Mouse (Mus musculus) neural tube, embryonic 13.5 days (tissue): ENCODE data around the gene Helb. TPM values are rescaled to one million over a fixed set of nuclear protein-coding genes. Genes with fewer than 3 reads are reported as not detected.
"Not testable (repeated sequence)": the region's sequence is repeated elsewhere in the genome, so short reads cannot be mapped to it uniquely, and the experiment has no call there.

ENCODE experiments used
- ATAC-seq: fragments of 200-750 bp; cut with Nextera tagmentation; 2 replicates; pipeline ENCODE4 v1.8.0; 2017; ENCODE audit warnings: low read depth, mild to moderate bottlenecking, moderate TSS enrichment, moderate library complexity
- H3K27ac ChIP-seq: fragments of 300-500 bp; sonication (generic); replicated peaks from 2 replicates; pipeline ENCODE4 v1.5.1; 2015; ENCODE audit warnings: moderate library complexity, mild to moderate bottlenecking, inconsistent platforms
- H3K27me3 ChIP-seq: fragments of 300-500 bp; sonication (generic); 2 replicates; pipeline ENCODE4 v1.6.1; 2015; ENCODE audit warnings: mild to moderate bottlenecking, inconsistent platforms
- H3K36me3 ChIP-seq: fragments of 300-500 bp; sonication (generic); 2 replicates; pipeline ENCODE4 v1.6.1; 2015; ENCODE audit warnings: mild to moderate bottlenecking, inconsistent platforms
- H3K4me1 ChIP-seq: fragments of 300-500 bp; sonication (generic); replicated peaks from 2 replicates; pipeline ENCODE4 v1.6.1; 2015; ENCODE audit warnings: inconsistent platforms
- H3K4me2 ChIP-seq: fragments of 300-500 bp; sonication (generic); 2 replicates; pipeline ENCODE4 v1.6.1; 2015; ENCODE audit warnings: inconsistent platforms, mild to moderate bottlenecking, moderate library complexity
- H3K4me3 ChIP-seq: fragments of 300-500 bp; sonication (generic); 2 replicates; pipeline ENCODE4 v1.5.1; 2015; ENCODE audit warnings: mild to moderate bottlenecking, inconsistent platforms
- H3K9ac ChIP-seq: fragments of 300-500 bp; sonication (generic); 2 replicates; pipeline ENCODE4 v1.6.1; 2015; ENCODE audit warnings: moderate library complexity, mild to moderate bottlenecking, inconsistent platforms
- H3K9me3 ChIP-seq: fragments of 300-500 bp; sonication (generic); 2 replicates; pipeline ENCODE4 v1.6.1; 2016; ENCODE audit warnings: inconsistent platforms
- WGBS: fragments of 180-500 bp; shearing (Covaris S2); methylation state at CpG from one replicate; pipeline ENCODE4 v1.1.7; 2015; 5-methylcytosine and 5-hydroxymethylcytosine counted together
- polyA plus RNA-seq: library from polyadenylated mRNA; unstranded; fragments of >200 nt; fragmentation: Nextera tagmentation; extraction: Ambion mirVana; gene quantifications from 2 replicates; pipeline ENCODE4 v1.2.1, GENCODE M21; 2015

Gene Helb
- polyA plus RNA-seq, 1 experiment from 2014 or later, result 3.8 TPM

GRCm38 (mm10) chr10:120124801-120125464 is 12.1 kb upstream of the Helb start:
- H3K4me3 ChIP-seq, result no peak overlapping the region
- WGBS, result 50% methylated on average over 7 of the region's 7 CpGs
- H3K27ac ChIP-seq, result no peak overlapping the region
- no peaks in the 10 kb centered on the region for H3K9me3 ChIP-seq
- H3K9ac ChIP-seq, result no peak overlapping the region
- no peak overlapping the region for H3K4me2 ChIP-seq
- H3K36me3 ChIP-seq, result no peaks in the 10 kb centered on the region
- no peaks in the 10 kb centered on the region for H3K27me3 ChIP-seq
- 0 out of 2 replicates have a peak, but pooled peaks cover 4% of the 10 kb centered on the region for H3K4me1 ChIP-seq
- no peak for ATAC-seq

GRCm38 (mm10) chr10:120123721-120124120 is 10.9 kb upstream of the Helb start:
- WGBS, result 89% methylated on average over 3 of the region's 3 CpGs
- H3K36me3 ChIP-seq, result no peaks in the 10 kb centered on the region
- 0 out of 2 replicates have a peak, but pooled peaks cover 2% of the 10 kb centered on the region for H3K4me1 ChIP-seq
- H3K4me2 ChIP-seq, result no peak overlapping the region
- H3K9me3 ChIP-seq, result no peaks in the 10 kb centered on the region
- H3K27me3 ChIP-seq, result no peaks in the 10 kb centered on the region
- no peak overlapping the region for H3K4me3 ChIP-seq
- no peak for ATAC-seq
- H3K27ac ChIP-seq, result no peak overlapping the region
- H3K9ac ChIP-seq, result no peak overlapping the region

DNA sequence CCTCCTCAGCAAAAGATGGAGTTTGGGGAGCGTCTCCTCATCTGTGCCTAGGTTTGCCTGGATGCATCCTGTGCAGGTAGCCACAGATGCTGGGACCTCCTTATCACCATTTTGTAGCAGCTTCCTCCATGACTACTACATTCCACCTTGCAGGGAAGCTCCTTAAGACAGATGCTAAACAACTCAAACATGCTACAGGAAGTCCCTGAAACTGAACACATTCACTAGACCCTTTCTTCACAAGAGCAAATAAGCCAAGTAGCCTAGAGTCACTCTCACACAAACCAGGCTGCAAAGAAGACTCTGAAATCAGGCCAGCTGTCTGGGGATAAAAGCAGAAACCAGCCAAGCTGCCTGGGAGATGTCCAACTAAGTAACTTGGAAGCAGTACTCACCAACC is 2.5 kb upstream of the Helb start:
- no peak overlapping the region for H3K9ac ChIP-seq
- peaks cover 11% of the 10 kb centered on the region for H3K4me1 ChIP-seq
- no peak overlapping the region for H3K27ac ChIP-seq
- no peaks in the 10 kb centered on the region for H3K9me3 ChIP-seq
- H3K36me3 ChIP-seq, result no peaks in the 10 kb centered on the region
- H3K4me3 ChIP-seq, result no peak overlapping the region
- 92% methylated on average over 1 of the region's 1 CpGs for WGBS
- H3K4me2 ChIP-seq, result no peak overlapping the region
- 0 out of 2 replicates have a peak, but pooled peaks cover 4% of the 10 kb centered on the region for H3K27me3 ChIP-seq
- ATAC-seq, result no peak

DNA sequence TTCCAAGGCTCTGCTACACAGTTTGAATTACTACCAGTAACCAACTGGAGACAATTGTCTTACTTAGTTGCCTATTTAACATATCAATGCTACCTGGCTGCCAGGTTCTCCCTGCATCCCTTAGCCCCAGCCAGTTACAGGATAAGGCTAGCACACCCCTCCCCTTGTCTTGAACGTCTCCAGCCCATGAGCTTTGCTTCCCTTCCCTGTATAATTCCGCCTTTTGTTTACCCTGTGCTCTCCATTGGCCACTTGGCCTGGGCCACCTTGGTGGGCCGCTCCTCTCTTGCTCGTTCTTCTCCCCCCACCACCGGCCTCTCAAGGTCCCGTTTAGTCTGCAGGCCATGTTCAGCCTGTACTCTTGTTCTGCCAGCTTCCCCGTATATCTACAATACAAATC is 1.7 kb upstream of the Helb start:
- ATAC-seq, result no peak
- H3K27ac ChIP-seq, result no peak overlapping the region
- WGBS, result 40% methylated on average over 7 of the region's 7 CpGs
- H3K9me3 ChIP-seq, result no peaks in the 10 kb centered on the region
- no peak overlapping the region for H3K4me2 ChIP-seq
- no peak overlapping the region for H3K4me3 ChIP-seq
- H3K27me3 ChIP-seq, result 0 out of 2 replicates have a peak, but pooled peaks cover 4% of the 10 kb centered on the region
- no peaks in the 10 kb centered on the region for H3K36me3 ChIP-seq
- peaks cover 11% of the 10 kb centered on the region for H3K4me1 ChIP-seq
- no peak overlapping the region for H3K9ac ChIP-seq

DNA sequence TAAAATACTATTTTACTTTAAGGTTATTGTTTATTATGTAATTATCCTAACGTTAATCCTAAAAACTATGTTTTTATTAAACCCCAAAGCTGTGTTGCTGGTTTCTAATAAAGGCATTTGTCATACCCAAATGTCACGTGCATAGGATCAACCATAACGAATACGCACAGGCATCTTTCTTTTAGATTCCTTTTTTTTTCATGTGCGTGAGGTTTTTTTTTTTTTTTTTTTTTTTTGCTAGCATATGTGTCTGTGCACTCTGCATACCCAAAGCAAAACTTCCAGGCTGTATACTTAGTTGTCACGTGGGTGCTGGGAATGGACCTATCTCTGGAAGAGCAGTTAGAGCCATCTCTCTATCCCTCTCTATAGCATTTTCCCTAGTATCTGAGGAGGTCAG is 1.2 kb upstream of the Helb start:
- Histone ChIP-seq H3K4me1 (peaks cover 11% of the 10 kb centered on the region), H3K36me3 (no peaks in the 10 kb centered on the region), H3K9ac (no peak overlapping the region), H3K27me3 (0 out of 2 replicates have a peak, but pooled peaks cover 4% of the 10 kb centered on the region), H3K4me3 (no peak overlapping the region), H3K4me2 (no peak overlapping the region), H3K27ac (no peak overlapping the region), H3K9me3 (no peaks in the 10 kb centered on the region)
- 72% methylated on average over 6 of the region's 6 CpGs for WGBS
- ATAC-seq, result no peak

DNA sequence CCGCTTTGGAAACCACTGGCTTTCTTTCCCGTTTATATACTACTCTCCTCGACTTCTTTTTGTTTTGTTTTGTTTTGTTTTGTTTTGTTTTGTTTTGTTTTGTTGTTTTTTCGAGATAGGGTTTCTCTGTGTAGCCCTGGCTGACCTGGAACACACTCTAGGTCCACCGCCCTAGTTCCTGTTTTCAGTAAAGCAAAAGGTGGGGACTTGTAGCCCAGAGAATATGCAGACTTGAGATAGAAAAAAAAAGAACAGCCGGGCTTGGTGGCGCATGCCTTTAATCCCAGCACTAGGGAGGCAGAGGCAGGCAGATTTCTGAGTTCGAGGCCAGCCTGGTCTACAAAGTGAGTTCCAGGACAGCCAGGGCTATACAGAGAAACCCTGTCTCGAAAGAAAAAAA is 695 bp upstream of the Helb start:
- not testable (repeated sequence) for H3K27ac ChIP-seq, H3K27me3 ChIP-seq, H3K9ac ChIP-seq, H3K36me3 ChIP-seq, H3K9me3 ChIP-seq, ATAC-seq
- 69% methylated on average over 9 of the region's 9 CpGs for WGBS
- H3K4me2 ChIP-seq, result peak overlapping the region; percentile 79
- H3K4me3 ChIP-seq, result peak overlapping the region; percentile 73; the same call in 1 of the 2 replicates
- peaks cover 11% of the 10 kb centered on the region for H3K4me1 ChIP-seq

GRCm38 (mm10) chr10:120111691-120112319 is 982 bp downstream of the Helb start:
- Histone ChIP-seq H3K4me2 (peak overlapping the region; percentile 79), H3K27ac (no peak overlapping the region), H3K36me3 (no peaks in the 10 kb centered on the region), H3K9me3 (no peaks in the 10 kb centered on the region), H3K4me1 (peaks cover 11% of the 10 kb centered on the region), H3K4me3 (peak overlapping the region; percentile 73), H3K9ac (peak overlapping the region; percentile 70; the same call in 1 of the 2 replicates), H3K27me3 (0 out of 2 replicates have a peak, but pooled peaks cover 4% of the 10 kb centered on the region)
- whole genome bisulfite sequencing, result 83% methylated on average over 3 of the region's 3 CpGs
- no peak for ATAC-seq

GRCm38 (mm10) chr10:120100806-120101205 is 12.0 kb downstream of the Helb start:
- no peak overlapping the region for H3K9ac ChIP-seq
- H3K27ac ChIP-seq, result no peak overlapping the region
- H3K27me3 ChIP-seq, result no peaks in the 10 kb centered on the region
- H3K4me3 ChIP-seq, result no peak overlapping the region
- no peak overlapping the region for H3K4me2 ChIP-seq
- 100% methylated on average over 1 of the region's 1 CpGs for WGBS
- no peak; the same call in 1 of the 2 replicates for ATAC-seq
- peaks cover 22% of the 10 kb centered on the region for H3K36me3 ChIP-seq
- H3K9me3 ChIP-seq, result no peaks in the 10 kb centered on the region
- no peaks in the 10 kb centered on the region for H3K4me1 ChIP-seq

GRCm38 (mm10) chr10:120097564-120097963 is 15.2 kb downstream of the Helb start:
- H3K9me3 ChIP-seq, result peaks cover 5% of the 10 kb centered on the region; the same call in 1 of the 2 replicates
- no peak overlapping the region for H3K27ac ChIP-seq
- 89% methylated on average over 5 of the region's 5 CpGs for WGBS
- H3K9ac ChIP-seq, result no peak overlapping the region
- H3K27me3 ChIP-seq, result no peaks in the 10 kb centered on the region
- H3K4me2 ChIP-seq, result no peak overlapping the region
- no peak for ATAC-seq
- no peak overlapping the region for H3K4me3 ChIP-seq
- peaks cover 20% of the 10 kb centered on the region for H3K36me3 ChIP-seq
- H3K4me1 ChIP-seq, result no peaks in the 10 kb centered on the region

DNA sequence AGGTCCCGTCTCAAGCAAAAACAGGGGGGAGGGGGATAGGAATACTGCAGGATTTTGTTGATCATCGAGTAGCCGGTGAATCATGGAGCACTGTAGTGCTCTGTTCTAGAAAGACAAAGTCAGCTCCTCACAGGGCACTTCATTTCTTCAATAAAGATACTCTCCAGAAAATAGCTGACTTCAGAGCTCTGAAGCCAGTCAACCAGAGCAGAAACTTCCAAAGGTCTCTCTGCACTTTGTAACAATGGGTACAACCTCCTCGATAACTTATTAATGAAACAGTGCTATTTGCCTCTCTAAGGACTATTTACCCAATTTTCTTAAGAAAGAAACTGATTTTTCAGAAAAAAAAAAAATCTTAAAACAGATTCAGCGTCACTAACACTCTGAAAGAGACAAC is 17.1 kb downstream of the Helb start:
- Histone ChIP-seq H3K9me3 (peaks cover 5% of the 10 kb centered on the region; the same call in 1 of the 2 replicates), H3K4me1 (no peaks in the 10 kb centered on the region), H3K27me3 (no peaks in the 10 kb centered on the region), H3K27ac (no peak overlapping the region), H3K9ac (no peak overlapping the region), H3K4me2 (no peak overlapping the region), H3K36me3 (peaks cover 30% of the 10 kb centered on the region), H3K4me3 (no peak overlapping the region)
- WGBS, result 94% methylated on average over 5 of the region's 5 CpGs
- ATAC-seq, result no peak

DNA sequence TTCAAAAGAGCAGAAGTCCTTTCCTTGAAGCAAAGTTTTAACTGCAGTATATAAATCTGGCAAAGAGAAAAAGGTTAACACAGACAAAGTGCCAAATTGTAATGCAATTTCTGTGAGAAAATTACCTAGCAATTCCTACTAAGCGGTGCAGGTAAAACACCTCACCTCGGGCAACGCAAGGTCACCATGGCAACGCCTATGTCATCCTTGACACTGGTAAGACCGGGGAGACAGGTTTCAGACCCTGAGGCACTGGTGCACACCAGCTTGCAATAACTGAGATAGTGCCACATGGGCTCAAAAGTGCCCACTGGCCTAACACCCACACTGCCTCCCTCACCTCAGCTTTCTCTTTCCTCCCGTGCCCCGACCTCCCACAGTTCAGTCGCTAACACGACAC is 17.7 kb downstream of the Helb start:
- 93% methylated on average over 9 of the region's 9 CpGs for WGBS
- H3K27ac ChIP-seq, result no peak overlapping the region
- H3K27me3 ChIP-seq, result no peaks in the 10 kb centered on the region
- H3K4me1 ChIP-seq, result no peaks in the 10 kb centered on the region
- no peak overlapping the region for H3K4me2 ChIP-seq
- H3K9ac ChIP-seq, result no peak overlapping the region
- H3K4me3 ChIP-seq, result no peak overlapping the region
- H3K9me3 ChIP-seq, result peaks cover 5% of the 10 kb centered on the region; the same call in 1 of the 2 replicates
- no peak for ATAC-seq
- H3K36me3 ChIP-seq, result peaks cover 28% of the 10 kb centered on the region

DNA sequence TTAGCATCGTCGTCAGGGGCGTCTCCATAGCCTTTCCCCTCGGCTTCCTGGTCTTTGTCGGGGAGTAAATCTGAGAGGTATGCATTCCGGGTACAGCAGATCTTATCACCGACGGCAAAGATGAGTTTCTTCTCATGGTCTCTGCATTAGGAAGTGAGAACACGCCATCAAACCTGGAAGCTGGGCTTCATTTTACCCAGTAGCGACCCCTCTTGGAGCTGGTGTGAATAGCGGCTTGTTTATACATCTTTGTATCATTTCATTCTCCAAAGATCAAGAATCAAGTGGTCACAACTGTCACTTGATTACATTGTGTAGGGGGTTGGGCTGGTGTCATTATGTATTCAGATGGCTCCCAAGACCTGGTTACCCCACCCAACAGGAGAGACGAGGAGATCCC is 20.2 kb downstream of the Helb start:
- peaks cover 49% of the 10 kb centered on the region for H3K36me3 ChIP-seq
- H3K4me2 ChIP-seq, result no peak overlapping the region
- no peak overlapping the region for H3K4me3 ChIP-seq
- peaks cover 5% of the 10 kb centered on the region; the same call in 1 of the 2 replicates for H3K9me3 ChIP-seq
- no peak for ATAC-seq
- H3K27ac ChIP-seq, result no peak overlapping the region
- 91% methylated on average over 12 of the region's 12 CpGs for WGBS
- no peak overlapping the region for H3K9ac ChIP-seq
- H3K4me1 ChIP-seq, result no peaks in the 10 kb centered on the region
- H3K27me3 ChIP-seq, result no peaks in the 10 kb centered on the region
